Mouse (Mus musculus): ENCODE data around the gene Ankrd10. TPM values are rescaled to one million over a fixed set of nuclear protein-coding genes. Genes with fewer than 3 reads are reported as not detected.
"Not testable (repeated sequence)": the region's sequence is repeated elsewhere in the genome, so short reads cannot be mapped to it uniquely, and the experiment has no call there.

The Ankrd10 gene
- polyA plus RNA-seq (2015; fragmentation: Nextera tagmentation; extraction: Ambion mirVana), result 71.4 and 82.5 TPM in 2 replicates

GRCm38 (mm10) chr8:11635611-11636081, at the start of gene Ankrd10:
Gene Ankrd10, minus strand, starts transcription at chr8:11635757.
- H3K4me2 ChIP-seq, result peak within 1 kb of the TSS; percentile 92
- ATAC-seq (ENCODE audit: borderline replicate concordance, extremely low read depth, low FRiP score, low TSS enrichment), result peak; percentile 95
- under 1% methylated on average over 39 of the region's 40 CpGs for WGBS
- peak within 1 kb of the TSS; percentile 89 for H3K9ac ChIP-seq
- H3K9me3 ChIP-seq, result no peaks in the 10 kb centered on the region
- peaks cover 39% of the 10 kb centered on the region for H3K4me1 ChIP-seq
- H3K4me3 ChIP-seq, result peak within 1 kb of the TSS; percentile 90
- H3K36me3 ChIP-seq, result peaks cover 12% of the 10 kb centered on the region; the same call in 1 of the 2 replicates
- peak within 1 kb of the TSS; percentile 98 for H3K27ac ChIP-seq
- no peaks in the 10 kb centered on the region for H3K27me3 ChIP-seq

DNA sequence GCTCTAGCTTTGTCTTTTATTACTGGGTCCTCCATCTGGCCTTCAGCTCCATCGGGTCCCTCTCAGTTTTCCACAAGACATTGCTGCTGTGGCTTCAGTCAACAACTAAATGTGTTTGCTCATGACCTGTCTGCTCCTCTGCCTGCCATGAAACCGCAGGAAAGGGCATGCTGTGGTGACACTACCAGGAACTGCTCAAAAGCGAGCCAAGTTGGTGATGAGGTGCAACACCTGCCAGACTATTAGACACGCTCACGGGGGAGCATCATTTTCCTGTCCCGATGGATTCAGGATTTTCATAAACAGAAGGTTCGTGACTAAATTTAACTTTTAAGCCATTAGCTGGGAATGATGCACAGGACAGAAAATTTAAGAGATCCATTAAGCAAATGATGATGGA, 49.0 kb upstream of the Ankrd10 start:
- no peak overlapping the region for H3K27ac ChIP-seq
- H3K36me3 ChIP-seq, result no peaks in the 10 kb centered on the region
- no peak overlapping the region for H3K4me3 ChIP-seq
- H3K4me2 ChIP-seq, result no peak overlapping the region
- no peak overlapping the region for H3K9ac ChIP-seq
- no peaks in the 10 kb centered on the region for H3K4me1 ChIP-seq
- H3K27me3 ChIP-seq, result no peaks in the 10 kb centered on the region
- ATAC-seq (ENCODE audit: borderline replicate concordance, extremely low read depth, low FRiP score, low TSS enrichment), result no peak
- no peaks in the 10 kb centered on the region; the same call in 1 of the 2 replicates for H3K9me3 ChIP-seq
- WGBS, result 74% methylated on average over 7 of the region's 7 CpGs

GRCm38 (mm10) chr8:11668308-11668707, 32.8 kb upstream of the Ankrd10 start:
- Histone ChIP-seq H3K4me2 (no peak overlapping the region), H3K27me3 (no peaks in the 10 kb centered on the region), H3K36me3 (no peaks in the 10 kb centered on the region), H3K4me3 (no peak overlapping the region), H3K27ac (no peak overlapping the region), H3K9ac (no peak overlapping the region), H3K9me3 (no peaks in the 10 kb centered on the region), H3K4me1 (no peaks in the 10 kb centered on the region)
- no peak for ATAC-seq (ENCODE audit: borderline replicate concordance, extremely low read depth, low FRiP score, low TSS enrichment)
- 61% methylated on average over 2 of the region's 2 CpGs for WGBS

- WGBS, result 79% methylated on average over 20 of the region's 20 CpGs
- H3K27ac ChIP-seq; H3K4me2 ChIP-seq; ATAC-seq (ENCODE audit: borderline replicate concordance, extremely low read depth, low FRiP score, low TSS enrichment); H3K36me3 ChIP-seq; H3K9me3 ChIP-seq; H3K9ac ChIP-seq; H3K27me3 ChIP-seq; H3K4me1 ChIP-seq; H3K4me3 ChIP-seq: not testable (repeated sequence)
Measured at GRCm38 (mm10) chr8:11666023-11666716, 30.6 kb upstream of the Ankrd10 start.

DNA sequence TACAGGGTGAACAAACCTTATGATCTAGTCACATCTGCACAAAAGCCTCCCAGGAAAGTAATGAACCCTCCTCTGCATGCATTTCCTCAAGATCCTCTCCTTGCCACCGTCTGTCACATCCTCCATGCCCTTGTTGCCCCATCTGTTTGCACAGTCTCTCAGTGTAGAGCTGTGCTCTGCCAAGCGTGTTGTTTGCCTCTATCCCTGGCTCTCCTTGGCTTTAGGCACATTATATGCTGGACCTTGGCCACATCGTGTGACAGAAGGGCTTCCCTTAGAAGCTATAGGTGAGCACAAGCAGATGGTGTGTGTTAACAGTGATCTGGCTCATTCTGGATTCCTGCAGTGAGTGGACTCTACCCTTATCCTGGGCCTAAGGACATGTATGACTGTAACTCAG, 26.4 kb upstream of the Ankrd10 start:
- no peak overlapping the region for H3K4me2 ChIP-seq
- H3K36me3 ChIP-seq, result no peaks in the 10 kb centered on the region
- H3K27ac ChIP-seq, result no peak overlapping the region
- ATAC-seq (ENCODE audit: borderline replicate concordance, extremely low read depth, low FRiP score, low TSS enrichment), result no peak
- no peaks in the 10 kb centered on the region for H3K27me3 ChIP-seq
- no peaks in the 10 kb centered on the region for H3K4me1 ChIP-seq
- H3K9ac ChIP-seq, result no peak overlapping the region
- H3K9me3 ChIP-seq, result no peaks in the 10 kb centered on the region
- 64% methylated on average over 3 of the region's 3 CpGs for WGBS
- H3K4me3 ChIP-seq, result no peak overlapping the region

DNA sequence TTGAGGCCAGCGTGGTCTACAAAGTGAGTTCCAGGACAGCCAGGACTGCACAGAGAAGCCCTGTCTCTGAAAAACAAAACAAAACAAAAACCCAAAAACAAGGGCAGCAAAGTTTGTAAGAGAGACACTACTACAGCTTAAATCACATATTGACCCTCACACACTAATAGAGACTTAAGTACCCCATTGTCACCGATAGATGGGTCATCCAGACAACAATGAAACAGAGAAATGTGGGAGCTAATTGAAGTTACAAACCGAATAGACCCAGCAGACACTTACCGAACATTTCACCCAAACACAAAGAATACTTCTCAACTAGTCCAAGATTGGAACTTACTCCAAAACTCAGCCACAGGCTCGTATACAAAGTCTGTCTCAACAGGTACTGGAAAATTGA, 14.5 kb upstream of the Ankrd10 start:
- Histone ChIP-seq H3K9me3 (no peaks in the 10 kb centered on the region), H3K27ac (no peak overlapping the region), H3K36me3 (no peaks in the 10 kb centered on the region), H3K4me1 (no peaks in the 10 kb centered on the region), H3K4me2 (no peak overlapping the region), H3K9ac (no peak overlapping the region), H3K27me3 (no peaks in the 10 kb centered on the region), H3K4me3 (no peak overlapping the region)
- WGBS, result 88% methylated on average over 5 of the region's 5 CpGs
- no peak for ATAC-seq (ENCODE audit: borderline replicate concordance, extremely low read depth, low FRiP score, low TSS enrichment)

DNA sequence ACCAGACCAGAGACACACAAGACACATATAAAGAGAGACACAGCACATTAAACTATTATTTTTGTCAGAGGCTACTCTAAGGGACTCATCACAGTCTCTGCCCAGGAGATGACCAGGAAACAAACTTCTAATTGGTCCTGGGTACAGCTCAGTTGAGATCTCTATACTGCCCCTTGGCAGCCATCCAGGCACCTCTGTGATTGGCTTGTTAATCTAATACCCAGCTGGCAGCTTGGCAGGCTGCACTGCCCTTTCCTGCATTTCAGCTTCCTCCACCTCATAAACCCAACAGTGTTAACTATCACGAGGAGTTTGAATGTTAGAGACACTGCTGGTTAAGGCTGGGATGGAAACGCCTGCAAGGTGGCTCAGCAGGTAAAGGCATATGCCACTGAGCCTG, 7.6 kb upstream of the Ankrd10 start:
- 74% methylated on average over 2 of the region's 2 CpGs for WGBS
- H3K4me1 ChIP-seq, result no peaks in the 10 kb centered on the region
- no peaks in the 10 kb centered on the region for H3K27me3 ChIP-seq
- no peak for ATAC-seq (ENCODE audit: borderline replicate concordance, extremely low read depth, low FRiP score, low TSS enrichment)
- H3K9ac ChIP-seq, result no peak overlapping the region
- no peak overlapping the region for H3K27ac ChIP-seq
- no peak overlapping the region for H3K4me2 ChIP-seq
- H3K4me3 ChIP-seq, result no peak overlapping the region
- no peaks in the 10 kb centered on the region for H3K9me3 ChIP-seq
- no peaks in the 10 kb centered on the region for H3K36me3 ChIP-seq

GRCm38 (mm10) chr8:11640606-11641005, 5.0 kb upstream of the Ankrd10 start:
- no peak for ATAC-seq (ENCODE audit: borderline replicate concordance, extremely low read depth, low FRiP score, low TSS enrichment)
- Histone ChIP-seq H3K27me3 (no peaks in the 10 kb centered on the region), H3K4me2 (no peak overlapping the region), H3K4me1 (peaks cover 9% of the 10 kb centered on the region), H3K9me3 (no peaks in the 10 kb centered on the region), H3K36me3 (no peaks in the 10 kb centered on the region), H3K4me3 (no peak overlapping the region), H3K9ac (no peak overlapping the region), H3K27ac (no peak overlapping the region)
- WGBS, result 46% methylated on average over 2 of the region's 2 CpGs

GRCm38 (mm10) chr8:11637531-11637930, 2.0 kb upstream of the Ankrd10 start:
- H3K4me1 ChIP-seq, result peaks cover 28% of the 10 kb centered on the region
- no peak overlapping the region for H3K4me2 ChIP-seq
- no peak overlapping the region for H3K9ac ChIP-seq
- no peak overlapping the region for H3K4me3 ChIP-seq
- WGBS, result 83% methylated on average over 7 of the region's 7 CpGs
- ATAC-seq (ENCODE audit: borderline replicate concordance, extremely low read depth, low FRiP score, low TSS enrichment), result no peak
- H3K27me3 ChIP-seq, result no peaks in the 10 kb centered on the region
- H3K36me3 ChIP-seq, result no peaks in the 10 kb centered on the region
- H3K9me3 ChIP-seq, result no peaks in the 10 kb centered on the region
- H3K27ac ChIP-seq, result no peak overlapping the region

DNA sequence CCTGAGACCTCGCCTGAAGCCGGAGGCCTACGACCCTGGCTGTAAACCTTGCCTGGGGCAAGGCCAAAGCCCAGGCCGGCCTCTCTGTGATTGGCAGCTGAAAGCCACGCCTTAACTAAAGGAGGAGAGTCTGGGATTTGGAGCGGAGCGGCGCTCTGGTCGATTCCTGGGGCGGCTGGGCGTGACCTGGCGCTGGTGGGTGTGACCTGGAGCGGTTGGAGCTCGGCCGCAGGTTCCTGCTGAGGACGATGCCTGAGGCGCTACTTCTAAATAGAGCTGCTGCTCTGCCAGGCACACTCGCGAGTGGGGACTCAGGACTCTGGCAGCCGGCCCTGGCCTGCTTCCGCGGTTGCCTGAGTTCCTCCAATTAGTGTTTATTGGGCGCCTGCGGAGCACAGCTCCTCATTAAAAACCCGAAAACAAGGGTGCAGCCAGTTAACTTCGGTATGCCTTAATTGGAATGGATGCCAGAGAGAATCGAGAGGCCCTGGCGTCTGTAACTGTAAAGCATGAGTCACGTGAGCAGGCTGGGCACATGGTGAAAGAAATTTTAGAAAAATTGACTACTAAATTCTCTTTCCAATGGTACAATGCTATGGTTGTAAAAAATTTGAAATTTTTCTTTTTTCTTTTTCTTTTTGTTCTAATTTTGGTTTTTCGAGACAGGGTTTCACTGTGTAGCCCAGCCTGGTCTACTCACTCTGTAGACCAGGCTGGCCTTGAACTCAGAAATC, 934 bp upstream of the Ankrd10 start:
- Histone ChIP-seq H3K4me2 (peak overlapping the region; percentile 92), H3K27me3 (no peaks in the 10 kb centered on the region), H3K4me1 (peaks cover 37% of the 10 kb centered on the region), H3K27ac (peak overlapping the region; percentile 98), H3K4me3 (peak overlapping the region; percentile 90), H3K9me3 (no peaks in the 10 kb centered on the region), H3K36me3 (peaks cover 4% of the 10 kb centered on the region; the same call in 1 of the 2 replicates), H3K9ac (peak overlapping the region; percentile 89; the same call in 1 of the 2 replicates)
- 5% methylated on average over 30 of the region's 30 CpGs for WGBS
- ATAC-seq (ENCODE audit: borderline replicate concordance, extremely low read depth, low FRiP score, low TSS enrichment), result peak; percentile 57

DNA sequence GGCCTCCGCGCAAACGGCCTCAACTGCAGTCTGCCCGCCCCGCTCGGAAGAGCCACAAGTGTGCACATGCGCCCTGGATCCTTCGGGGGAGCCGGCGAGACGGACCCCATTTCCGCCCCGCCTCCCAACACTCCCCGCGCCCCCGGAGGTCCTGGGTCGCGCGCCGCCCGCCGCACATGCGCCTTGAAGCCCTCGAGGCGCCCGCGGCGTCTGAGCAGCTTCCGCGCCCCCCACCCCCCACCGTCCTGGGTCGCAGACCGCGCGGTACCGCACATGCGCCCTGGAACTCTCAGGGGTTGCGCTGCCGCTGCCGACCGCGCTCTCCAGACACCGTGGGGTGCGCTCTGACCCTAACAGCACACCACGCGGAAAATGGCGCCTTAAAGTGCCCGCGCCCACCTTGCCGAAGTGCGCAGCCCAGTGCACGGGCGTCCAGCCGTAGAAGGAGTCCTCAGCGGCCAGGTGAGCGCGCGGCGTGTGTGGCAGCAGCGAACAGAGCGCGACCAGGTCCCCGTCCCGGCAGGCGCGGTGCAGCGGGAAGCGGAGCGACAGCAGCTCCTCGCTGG, 462 bp downstream of the Ankrd10 start:
- H3K36me3 ChIP-seq, result peaks cover 15% of the 10 kb centered on the region; the same call in 1 of the 2 replicates
- WGBS, result under 1% methylated on average over 60 of the region's 70 CpGs
- H3K27ac ChIP-seq, result peak overlapping the region; percentile 98
- H3K4me1 ChIP-seq, result peaks cover 39% of the 10 kb centered on the region
- H3K27me3 ChIP-seq, result no peaks in the 10 kb centered on the region
- peak overlapping the region; percentile 92 for H3K4me2 ChIP-seq
- H3K9ac ChIP-seq, result peak overlapping the region; percentile 89
- H3K4me3 ChIP-seq, result peak overlapping the region; percentile 90
- no peaks in the 10 kb centered on the region for H3K9me3 ChIP-seq
- ATAC-seq (ENCODE audit: borderline replicate concordance, extremely low read depth, low FRiP score, low TSS enrichment), result peak; percentile 79
